In genomic region chr16:21607021-21607650, GRCm38 (mm10) we compare ENCODE assay signal across 14 mouse cellular contexts.
DNase-seq lines count a peak whose midpoint lies in the region; ATAC-seq and TF ChIP-seq lines count a peak whose summit lies in the region.
"Had no signal": no experiment of that assay in that cellular context is flagged by ENCODE, and none has a peak within 500 bp of the region (broad histone marks: within the 10 kb centered on the region; RNA-seq: fewer than 3 reads in every experiment).

No protein-coding gene starts in this region.

- H3K4me2 ChIP-seq in hindbrain, embryonic 15.5 days = no peak overlapping the region
- no peak overlapping the region for H3K4me2 ChIP-seq in hindbrain, postnatal 0 days (ENCODE audit: low read depth, low read length)
- no peak overlapping the region for H3K4me2 ChIP-seq in neural tube, embryonic 15.5 days
- H3K4me2 ChIP-seq: intestine, embryonic 15.5 days had no signal

- H3K36me3 ChIP-seq in hindbrain, embryonic 15.5 days = no peaks in the 10 kb centered on the region
- no peaks in the 10 kb centered on the region for H3K36me3 ChIP-seq in hindbrain, postnatal 0 days (ENCODE audit: insufficient read depth, low read length)
- H3K36me3 ChIP-seq in neural tube, embryonic 15.5 days = no peaks in the 10 kb centered on the region
- H3K36me3 ChIP-seq: intestine, embryonic 15.5 days had no signal

- no peaks in the 10 kb centered on the region for H3K27me3 ChIP-seq in hindbrain, embryonic 15.5 days
- H3K27me3 ChIP-seq in hindbrain, postnatal 0 days (ENCODE audit: insufficient read depth, low read length) = no peaks in the 10 kb centered on the region
- H3K27me3 ChIP-seq in neural tube, embryonic 15.5 days (replicated peaks) = no peaks in the 10 kb centered on the region
- H3K27me3 ChIP-seq: intestine, embryonic 15.5 days had no signal

- DNase-seq in cerebellum, postnatal 25 days = peak; percentile 18 to 55
- no peak for DNase-seq in cerebellum, adult 9-11 months
- DNase-seq in hindbrain, postnatal 0 days (ENCODE audit: low spot score) = no peak
- DNase-seq in right cerebral cortex, postnatal 10 days (ENCODE audit: low spot score in 2 of 2) = peak; percentile 41 to 49
- no peak for DNase-seq in right cerebral cortex, adult 18-20 months
- no peak for DNase-seq in layer of hippocampus, adult 18-20 months (ENCODE audit: low spot score in 2 of 2)
- DNase-seq: B cell, adult 2 months; cerebellum, adult 8-10 months; thymus, postnatal 25 days had no signal

- peak; percentile 19; the same call in 1 of the 2 replicates for ATAC-seq in hindbrain, embryonic 15.5 days (ENCODE audit: low FRiP score, low read depth)
- ATAC-seq in hindbrain, postnatal 0 days = no peak
- ATAC-seq in neural tube, embryonic 15.5 days (ENCODE audit: low FRiP score) = 0 out of 2 replicates have a peak, but pooled peaks have one; percentile 21
- ATAC-seq: intestine, embryonic 15.5 days had no signal

- H3K9me3 ChIP-seq in hindbrain, embryonic 15.5 days = no peaks in the 10 kb centered on the region
- H3K9me3 ChIP-seq in hindbrain, postnatal 0 days (ENCODE audit: low read length) = no peaks in the 10 kb centered on the region
- H3K9me3 ChIP-seq in neural tube, embryonic 15.5 days (replicated peaks) = no peaks in the 10 kb centered on the region
- H3K9me3 ChIP-seq: G1E; intestine, embryonic 15.5 days had no signal

- H3K9ac ChIP-seq in hindbrain, embryonic 15.5 days = no peak overlapping the region
- no peak overlapping the region for H3K9ac ChIP-seq in hindbrain, postnatal 0 days (replicated peaks; ENCODE audit: low read length)
- no peak overlapping the region for H3K9ac ChIP-seq in neural tube, embryonic 15.5 days (replicated peaks)
- H3K9ac ChIP-seq: intestine, embryonic 15.5 days; liver, embryonic 14.5 days had no signal

- WGBS in hindbrain, embryonic 15.5 days = 72% methylated on average over 8 of the region's 8 CpGs
- 64% methylated on average over 8 of the region's 8 CpGs for WGBS in hindbrain, postnatal 0 days
- 68% methylated on average over 8 of the region's 8 CpGs for WGBS in neural tube, embryonic 15.5 days

- no peak for TF ChIP-seq CTCF in hindbrain, postnatal 0 days (IDR thresholded peaks at IDR 0.05; ENCODE audit: low read depth)

- H3K27ac ChIP-seq in hindbrain, embryonic 15.5 days (replicated peaks) = 0 out of 2 replicates have a peak overlapping the region, but pooled peaks have one; percentile 0
- no peak overlapping the region for H3K27ac ChIP-seq in hindbrain, postnatal 0 days
- H3K27ac ChIP-seq in neural tube, embryonic 15.5 days (replicated peaks) = 0 out of 2 replicates have a peak overlapping the region, but pooled peaks have one; percentile 28
- H3K27ac ChIP-seq: intestine, embryonic 15.5 days; liver, embryonic 14.5 days had no signal

- H3K4me1 ChIP-seq in hindbrain, embryonic 15.5 days (replicated peaks) = peaks cover 19% of the 10 kb centered on the region; the same call in 1 of the 2 replicates
- H3K4me1 ChIP-seq in hindbrain, postnatal 0 days (ENCODE audit: insufficient read depth, low read length) = 0 out of 2 replicates have a peak, but pooled peaks cover 10% of the 10 kb centered on the region
- peaks cover 22% of the 10 kb centered on the region for H3K4me1 ChIP-seq in neural tube, embryonic 15.5 days

- H3K4me3 ChIP-seq in hindbrain, embryonic 15.5 days = no peak overlapping the region
- H3K4me3 ChIP-seq in hindbrain, postnatal 0 days (ENCODE audit: low read length) = no peak overlapping the region
- H3K4me3 ChIP-seq in neural tube, embryonic 15.5 days (replicated peaks) = no peak overlapping the region
- H3K4me3 ChIP-seq: intestine, embryonic 15.5 days had no signal

Comparison
In these comparisons a context has a peak if more than half of its experiments do, and no peak if none do; other contexts are left out.
1. DNase-seq: peak in cerebellum, postnatal 25 days (2 of 2) and right cerebral cortex, postnatal 10 days (2 of 2); none in cerebellum, adult 9-11 months (single experiment), hindbrain, postnatal 0 days (single experiment), right cerebral cortex, adult 18-20 months (single experiment) and layer of hippocampus, adult 18-20 months (0 of 2).